Mouse (Mus musculus): ENCODE measurements around the gene Tbkbp1.

Tbkbp1 gene

DNA sequence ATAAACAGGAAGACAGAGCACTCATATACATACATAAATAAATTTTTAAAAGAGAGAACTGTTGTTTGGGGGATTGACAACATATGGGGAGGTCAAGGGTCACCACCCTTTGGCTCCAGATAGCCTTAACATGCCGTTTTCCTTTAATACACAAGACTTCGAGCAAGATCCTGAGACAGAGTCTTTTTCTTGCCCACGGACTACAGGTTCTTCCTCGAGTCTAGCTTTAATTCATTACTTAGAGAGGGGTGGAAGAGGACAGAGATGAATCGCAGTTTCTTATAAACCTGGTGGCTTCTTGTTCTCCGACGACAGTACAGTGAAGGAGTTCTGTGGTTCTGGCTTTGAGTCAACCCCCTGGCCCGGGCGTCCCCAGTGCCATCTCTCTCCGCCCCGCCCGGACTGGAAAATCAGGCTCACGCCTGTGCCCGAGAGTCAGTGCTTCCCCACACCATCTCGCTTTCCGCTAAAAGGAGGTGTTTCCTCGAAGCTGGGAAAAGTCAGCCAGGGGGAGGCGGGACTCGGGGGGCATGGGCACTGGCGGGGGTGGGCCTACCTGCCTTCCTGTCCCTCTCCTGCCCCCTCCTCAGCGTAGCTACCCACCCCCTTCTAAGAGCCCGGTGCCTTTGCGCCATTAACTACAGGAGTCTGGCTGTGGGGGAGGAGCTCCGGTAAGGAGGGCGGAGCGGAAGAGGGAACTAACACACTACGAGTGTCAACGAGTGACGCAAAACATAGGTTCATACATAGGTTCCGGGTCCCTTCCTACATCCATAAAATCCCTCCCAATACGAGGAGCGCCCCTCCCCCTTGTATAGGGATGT, 24.4 kb downstream of the Tbkbp1 start:
- no peak for DNase-seq (ENCODE audit: low spot score in 2 of 2)

- DNase-seq (ENCODE audit: low spot score in 2 of 2): no peak
Measured at GRCm38 (mm10) chr11:97124266-97125036, 26.8 kb downstream of the Tbkbp1 start.

GRCm38 (mm10) chr11:97123282-97123890, 27.9 kb downstream of the Tbkbp1 start:
- no peak for DNase-seq (ENCODE audit: low spot score in 2 of 2)

- no peak for DNase-seq (ENCODE audit: low spot score in 2 of 2)
Measured at GRCm38 (mm10) chr11:97120641-97121040, 30.7 kb downstream of the Tbkbp1 start.

- no peak for DNase-seq (ENCODE audit: low spot score in 2 of 2)
Measured at GRCm38 (mm10) chr11:97120221-97120620, 31.1 kb downstream of the Tbkbp1 start.

GRCm38 (mm10) chr11:97115797-97116196, 35.5 kb downstream of the Tbkbp1 start:
- no peak for DNase-seq (ENCODE audit: low spot score in 2 of 2)

GRCm38 (mm10) chr11:97114671-97115601, 36.4 kb downstream of the Tbkbp1 start, which contains the start of gene Tbx21:
Gene Tbx21, minus strand, starts transcription at chr11:97115331.
- DNase-seq (ENCODE audit: low spot score in 2 of 2): no peak

- no peak for DNase-seq (ENCODE audit: low spot score in 2 of 2)
Measured at GRCm38 (mm10) chr11:97112519-97113125, 38.7 kb downstream of the Tbkbp1 start.

GRCm38 (mm10) chr11:97108976-97109375, 42.3 kb downstream of the Tbkbp1 start:
- DNase-seq (ENCODE audit: low spot score in 2 of 2): no peak

DNA sequence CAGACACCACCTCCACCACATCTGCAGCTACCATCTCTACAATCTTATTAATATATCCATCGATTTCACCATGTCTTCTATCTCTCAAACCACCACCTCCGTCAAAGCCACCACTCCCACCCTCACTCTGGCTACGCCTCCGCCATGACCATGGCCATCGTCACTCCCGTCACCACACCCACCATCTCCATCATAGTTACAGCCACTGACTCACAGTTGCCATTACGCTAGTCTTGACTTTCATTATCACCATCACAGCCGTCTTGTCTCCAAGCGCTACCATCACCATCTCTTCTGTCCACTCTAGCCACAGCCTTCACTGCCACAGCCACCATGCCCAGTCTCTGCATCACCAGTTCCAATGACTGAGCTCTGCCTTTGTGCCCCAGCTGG, 47.2 kb downstream of the Tbkbp1 start:
- DNase-seq (ENCODE audit: low spot score in 2 of 2): no peak

DNA sequence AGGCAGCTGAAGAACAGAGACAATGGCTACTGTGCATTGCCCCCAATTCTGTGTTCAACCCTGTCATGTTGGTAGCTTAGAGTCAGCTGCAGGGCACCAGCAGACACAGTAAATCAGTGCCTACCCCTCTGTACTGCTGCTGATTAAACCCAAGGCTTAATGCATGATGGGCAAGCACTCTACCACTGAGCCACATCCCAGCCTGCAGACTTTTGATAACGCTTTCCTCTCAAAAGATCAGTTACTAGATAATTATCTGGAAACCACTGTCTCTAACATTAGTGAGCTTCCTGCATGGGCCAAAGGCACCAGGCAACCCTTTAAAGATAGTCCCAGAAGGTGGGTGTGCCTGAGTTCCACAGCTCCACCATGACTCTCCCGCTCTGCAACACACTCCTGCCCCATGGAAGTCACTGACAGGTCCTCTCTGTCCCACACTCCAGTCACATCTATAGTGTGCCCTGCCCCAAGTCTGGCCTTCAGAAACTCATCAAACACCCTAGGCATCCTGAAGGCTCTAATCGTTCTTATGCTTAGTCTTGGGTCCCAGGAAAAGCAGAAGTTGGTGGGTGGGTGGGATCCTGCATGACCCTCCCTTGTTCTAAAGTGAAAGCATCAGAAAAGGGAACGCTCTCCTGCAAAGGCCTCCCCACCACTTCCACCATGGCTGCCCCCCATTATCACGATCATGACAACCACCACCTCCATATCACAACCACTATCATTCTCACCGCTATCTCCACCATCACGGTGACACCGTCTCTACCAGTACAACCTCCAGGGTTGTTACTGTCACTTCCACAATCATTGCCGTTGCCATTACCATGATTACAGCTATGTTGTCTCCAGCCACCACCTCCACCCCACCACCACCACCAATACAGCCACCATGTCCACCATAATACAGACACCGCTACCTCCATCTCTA, 47.9 kb downstream of the Tbkbp1 start:
- DNase-seq (ENCODE audit: low spot score in 2 of 2): no peak

DNA sequence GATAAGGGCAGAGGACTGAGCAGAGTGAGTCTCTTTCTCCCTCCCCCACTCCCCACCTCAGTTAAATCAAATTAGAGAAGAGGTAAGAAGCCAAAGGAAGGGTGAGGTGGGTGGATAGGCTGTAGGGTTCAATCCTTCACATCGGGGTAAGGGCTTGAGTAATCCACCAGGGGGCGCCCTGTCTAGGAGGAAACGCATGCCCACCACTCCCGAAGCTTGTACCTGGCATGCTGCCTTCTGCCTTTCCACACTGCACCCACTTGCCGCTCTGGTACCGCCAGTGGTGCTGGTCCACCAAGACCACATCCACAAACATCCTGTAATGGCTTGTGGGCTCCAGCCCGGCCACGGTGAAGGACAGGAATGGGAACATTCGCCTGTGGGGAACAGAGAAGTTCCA, 49.6 kb downstream of the Tbkbp1 start:
- DNase-seq (ENCODE audit: low spot score in 2 of 2): peak; percentile 44 to 71

GRCm38 (mm10) chr11:97098791-97099190, 52.5 kb downstream of the Tbkbp1 start:
- no peak for DNase-seq (ENCODE audit: low spot score in 2 of 2)

GRCm38 (mm10) chr11:97094600-97094999, 56.7 kb downstream of the Tbkbp1 start:
- DNase-seq (ENCODE audit: low spot score in 2 of 2): no peak

DNA sequence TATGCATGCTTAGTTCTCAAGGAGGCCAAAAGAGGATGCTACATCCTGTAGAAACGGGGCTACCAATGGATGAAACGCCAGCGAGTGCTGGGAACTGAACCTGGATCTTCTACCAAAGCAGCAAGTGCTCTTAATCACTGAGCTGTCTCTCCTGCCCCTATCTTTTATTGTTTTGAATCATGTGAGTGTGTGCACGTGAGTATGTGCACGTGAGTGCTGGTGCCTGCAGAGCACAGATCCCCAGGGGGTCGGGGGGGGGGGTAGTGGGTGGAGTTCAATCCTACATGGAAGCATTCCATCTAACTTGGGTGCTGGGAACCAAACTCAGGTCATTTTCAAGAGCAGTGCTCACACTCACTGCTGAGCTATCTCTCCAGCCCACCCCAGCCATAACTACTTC, 64.9 kb downstream of the Tbkbp1 start:
- DNase-seq (ENCODE audit: low spot score in 2 of 2): no peak

Data from urinary bladder, postnatal 4 days (tissue).